Mouse (Mus musculus) erythroblast, embryonic 14.5 days (primary cell): ENCODE results near the gene Gm45711.

Experiments
- GATA1 ChIP-seq: IDR thresholded peaks from 2 replicates; pipeline ENCODE4 v1.6.1; 2012; ENCODE audit warnings: low read length, inconsistent platforms, mixed read lengths
- TAL1 ChIP-seq: IDR thresholded peaks from 3 replicates; pipeline ENCODE4 v1.6.1; 2012; ENCODE audit warnings: low read length, inconsistent platforms, mixed read lengths

DNA sequence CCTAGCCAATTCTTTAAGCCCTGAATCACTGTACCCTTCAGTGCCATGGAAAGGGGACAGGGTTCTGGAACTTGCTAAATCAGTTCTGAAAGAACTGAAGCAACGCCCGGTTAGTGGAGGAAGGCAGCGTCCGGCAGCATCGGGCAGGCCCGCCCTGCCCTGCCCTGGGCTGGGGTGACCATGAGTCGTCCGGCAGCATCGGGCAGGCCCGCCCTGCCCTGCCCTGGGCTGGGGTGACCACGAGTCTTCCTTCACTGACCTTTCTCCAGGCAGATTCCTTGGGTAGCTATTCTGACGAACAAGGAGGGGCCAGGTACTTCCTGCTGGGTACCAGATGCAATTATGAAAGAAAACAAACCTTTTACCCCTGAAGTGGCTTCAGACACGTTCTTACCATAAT lies 40.2 kb upstream of the Gm45711 start:
- TF ChIP-seq TAL1 = no peak
- TF ChIP-seq GATA1 = no peak
